Mouse (Mus musculus) testis, adult 10 weeks (tissue): ENCODE results near the gene Pfkfb1. TPM values are rescaled to one million over a fixed set of nuclear protein-coding genes. Genes with fewer than 3 reads are reported as not detected.

ENCODE experiments used
- polyA plus RNA-seq: library from polyadenylated mRNA; stranded (reverse); fragments of 350-450 nt; fragmentation: Illumina TruSeq; extraction: RNeasy Lipid Tissue Mini Kit (QIAGEN cat#74804); gene quantifications from one replicate; pipeline ENCODE4 v1.2.3, GENCODE M21; 2014; ENCODE audit warnings: low read depth, low replicate concordance

The Pfkfb1 gene
- polyA plus RNA-seq = 8.5 TPM

DNA sequence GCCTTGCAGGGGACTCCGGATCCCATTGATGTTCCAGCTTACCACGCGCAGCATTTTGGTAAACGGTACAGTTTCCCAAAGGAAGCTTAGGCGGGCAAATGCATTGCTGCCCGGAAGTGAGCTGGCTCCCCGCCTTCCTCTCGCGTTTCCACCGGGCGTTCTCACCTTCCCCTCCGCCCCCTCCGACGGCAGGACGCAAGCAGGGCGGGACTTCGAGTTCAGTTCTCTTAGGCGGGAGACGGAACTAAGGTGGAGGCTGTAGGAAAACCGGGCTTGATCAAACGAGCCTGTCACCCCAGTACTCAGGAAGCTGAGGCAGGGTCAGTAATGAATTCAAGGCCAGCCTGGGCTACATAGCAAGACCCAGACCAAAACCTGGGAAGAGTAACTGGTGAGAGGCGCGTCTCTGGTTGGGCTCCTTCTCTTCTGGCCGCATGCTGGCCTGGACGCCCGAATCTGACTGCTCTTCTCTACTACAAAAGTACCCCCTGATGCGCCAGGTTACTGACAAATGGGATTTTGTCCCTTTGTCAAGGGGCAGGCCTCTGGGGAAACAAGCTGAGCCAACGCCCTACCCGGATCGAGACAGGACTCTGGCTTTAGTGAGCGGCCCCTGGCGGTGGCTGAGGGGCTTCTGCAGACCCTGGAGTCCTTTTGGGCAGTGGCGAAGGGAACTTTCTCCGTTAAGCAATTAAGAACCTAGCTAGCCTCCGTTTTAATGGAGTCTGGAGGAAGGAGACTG lies at the start of gene Pfkfb1:
Gene Pfkfb1 (plus strand): TSS at position 207 of the 742 bp plus-strand sequence.

GRCm38 (mm10) chrX:150547239-150547638 lies 40.8 kb upstream of the Pfkfb1 start, which contains the start of gene Alas2:
TSS of gene Alas2 (plus strand) at chrX:150547375.

GRCm38 (mm10) chrX:150589696-150590095 lies 1.7 kb downstream of the Pfkfb1 start, which contains the start of gene Apex2:
TSS of gene Apex2 (minus strand) at chrX:150589868.

DNA sequence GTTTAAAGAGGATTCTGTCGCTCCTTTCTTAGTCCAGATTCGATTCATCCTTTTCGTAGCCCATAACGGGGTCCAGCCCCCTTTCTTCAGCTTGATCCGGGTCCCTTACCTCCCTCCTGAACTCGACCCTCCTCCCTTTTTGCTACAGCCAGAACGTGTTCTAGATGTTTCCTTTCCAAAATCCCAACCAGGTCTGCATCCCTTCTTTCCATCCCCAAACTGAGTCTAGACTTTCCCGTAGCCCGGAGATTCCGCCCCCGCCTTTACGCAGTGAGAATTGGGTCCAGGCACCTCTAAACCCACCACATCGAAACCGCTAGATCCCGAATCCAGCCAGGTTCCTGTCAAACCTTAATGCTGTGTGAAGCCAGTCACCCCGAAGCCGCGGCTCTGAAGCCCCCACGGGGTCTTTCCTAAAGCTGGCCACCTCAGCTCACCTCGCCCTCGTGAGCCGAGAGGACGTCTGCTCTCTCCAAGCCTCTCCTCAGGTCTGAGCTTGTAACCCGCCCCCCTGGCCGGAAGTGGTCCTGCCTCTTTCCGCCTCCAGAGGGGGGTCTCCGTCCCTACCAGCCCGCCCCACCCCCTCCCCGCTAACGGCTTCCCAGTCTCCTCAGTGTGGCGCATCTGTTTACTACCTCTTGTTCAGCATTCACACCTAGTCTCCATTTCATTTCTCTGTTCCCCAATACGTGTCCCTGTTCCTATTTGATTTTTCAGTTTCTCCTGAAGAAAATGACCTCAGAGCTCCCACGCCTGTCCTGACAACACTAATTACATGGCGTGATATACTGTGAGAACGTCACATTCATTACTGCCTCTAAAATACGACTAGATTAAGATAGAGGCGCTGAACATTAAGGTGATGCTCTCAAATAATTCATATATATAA lies 69.1 kb downstream of the Pfkfb1 start, which contains the start of gene Tro:
Gene Tro (minus strand): TSS at position 676 of the 889 bp plus-strand sequence.

Other genes with a start within 250 kb of the Pfkfb1 start
- gene Tmem29, start 129.1 kb upstream of the Pfkfb1 start, polyA plus RNA-seq = 53.5 TPM
- 8.5 TPM for gene Alas2, start 40.9 kb upstream of the Pfkfb1 start, polyA plus RNA-seq
- 1.8 TPM for gene Apex2, start 1.6 kb downstream of the Pfkfb1 start, polyA plus RNA-seq
- 3.9 TPM for gene Tro, start 69.4 kb downstream of the Pfkfb1 start, polyA plus RNA-seq
- gene Maged2, start 226.1 kb downstream of the Pfkfb1 start, polyA plus RNA-seq = 15.2 TPM